Mouse (Mus musculus): ENCODE measurements around the gene Chrna5.

DNA sequence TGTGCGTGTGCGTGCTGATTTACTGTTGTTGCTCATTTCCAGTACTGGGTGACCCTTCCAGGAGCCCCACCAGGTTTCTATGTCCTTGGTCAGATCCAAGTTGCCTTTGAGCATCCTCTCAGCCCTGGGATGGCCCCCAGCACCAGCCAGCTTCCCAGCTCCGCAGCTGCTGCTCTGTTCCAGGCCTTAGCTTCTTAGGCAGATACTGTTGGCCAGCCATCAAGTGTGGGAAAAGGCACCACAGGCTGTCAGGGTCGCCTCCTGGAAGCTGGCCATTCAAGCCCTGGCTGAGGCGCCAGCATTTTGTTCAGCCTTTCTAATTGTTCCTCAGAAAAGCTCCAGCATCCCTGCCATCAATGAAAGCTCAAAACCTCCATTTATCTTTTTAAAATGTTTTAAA lies 59.3 kb downstream of the Chrna5 start:
- no peak for TF ChIP-seq CTCF (IDR thresholded peaks at IDR 0.05)
- no peak for TF ChIP-seq EP300 (IDR thresholded peaks at IDR 0.05)

Measured in lung, postnatal 0 days (tissue).